Mouse (Mus musculus) hematopoietic stem cell, adult 5-6 weeks (primary cell): ENCODE measurements around the gene Slc22a18. TPM values are rescaled to one million over a fixed set of nuclear protein-coding genes. Genes with fewer than 3 reads are reported as not detected.

Experiments
- ATAC-seq, 2 experiments: fragments of 125-278 bp in 1 of 2; replicated peaks in 1 of 2; 2 replicates each; pipeline ENCODE4 v1.8.0; 2016 to 2017; ENCODE audit warnings: inconsistent platforms in 2 of 2, mild to moderate bottlenecking in 2 of 2, moderate number of reproducible peaks in 2 of 2, low read depth in 1 of 2, moderate TSS enrichment in 1 of 2; ENCODE audit not compliant: low FRiP score in 2 of 2, poor library complexity in 2 of 2, severe bottlenecking in 2 of 2, insufficient read depth in 1 of 2, low TSS enrichment in 1 of 2
- total RNA-seq: library from RNA; stranded (forward); fragments of 172-1452, 232-1000 nt; gene quantifications from 2 replicates; pipeline ENCODE4 v1.2.3, GENCODE M21; 2017

The Slc22a18 gene
- total RNA-seq, 1 experiment from 2014 or later: 3.9 TPM

GRCm38 (mm10) chr7:143460874-143461273, 12.7 kb upstream of the Slc22a18 start, which contains the start of gene Cdkn1c:
Cdkn1c (minus strand) TSS chr7:143461050.
- ATAC-seq: peak; percentile 66 to 67

- ATAC-seq: no peak
Observed at GRCm38 (mm10) chr7:143461294-143461870, 12.2 kb upstream of the Slc22a18 start.

GRCm38 (mm10) chr7:143461920-143462319, 11.6 kb upstream of the Slc22a18 start:
- no peak for ATAC-seq

GRCm38 (mm10) chr7:143462516-143462915, 11.0 kb upstream of the Slc22a18 start:
- ATAC-seq: no peak

GRCm38 (mm10) chr7:143463865-143464415, 9.6 kb upstream of the Slc22a18 start:
- 0 out of 4 replicates have a peak, but pooled peaks of 1 of the 2 experiments have one; percentile 26 for ATAC-seq

GRCm38 (mm10) chr7:143464811-143465560, 8.6 kb upstream of the Slc22a18 start:
- ATAC-seq: no peak

- ATAC-seq: peak; percentile 51 to 58
Observed at GRCm38 (mm10) chr7:143466099-143466677, 7.3 kb upstream of the Slc22a18 start.

- no peak for ATAC-seq
Observed at GRCm38 (mm10) chr7:143467714-143468113, 5.8 kb upstream of the Slc22a18 start.

GRCm38 (mm10) chr7:143469946-143470345, 3.6 kb upstream of the Slc22a18 start:
- ATAC-seq: peak; percentile 29 to 41; a peak in 1 of 4 replicates

- ATAC-seq: no peak
Observed at GRCm38 (mm10) chr7:143474811-143475210, 1.3 kb downstream of the Slc22a18 start.

GRCm38 (mm10) chr7:143475876-143476275, 2.3 kb downstream of the Slc22a18 start:
- ATAC-seq: no peak

GRCm38 (mm10) chr7:143476702-143477335, 3.3 kb downstream of the Slc22a18 start:
- ATAC-seq: no peak

GRCm38 (mm10) chr7:143477800-143478199, 4.3 kb downstream of the Slc22a18 start:
- ATAC-seq: no peak

GRCm38 (mm10) chr7:143480498-143480897, 7.0 kb downstream of the Slc22a18 start:
- peak; percentile 65 to 83 for ATAC-seq

- no peak for ATAC-seq
Observed at GRCm38 (mm10) chr7:143481806-143482387, 8.4 kb downstream of the Slc22a18 start.

- no peak for ATAC-seq
Observed at GRCm38 (mm10) chr7:143482541-143482940, 9.0 kb downstream of the Slc22a18 start.

GRCm38 (mm10) chr7:143489735-143490134, 16.2 kb downstream of the Slc22a18 start:
- no peak for ATAC-seq
